Mouse (Mus musculus): ENCODE results near the gene Gm20696. TPM values are rescaled to one million over a fixed set of nuclear protein-coding genes. Genes with fewer than 3 reads are reported as not detected.

Gene Gm20696
- polyA plus RNA-seq, 2 experiments, result 0.16 to 0.33 TPM

- DNase-seq (ENCODE audit: low read depth in 3 of 3, low spot score in 3 of 3) (no peak), ATAC-seq (ENCODE audit: insufficient read depth) (no peak)
- no peaks in the 10 kb centered on the region for H3K9me3 ChIP-seq (ENCODE audit: control insufficient read depth, low read length)
- no peaks in the 10 kb centered on the region; a peak in 1 of 4 replicates for H3K4me1 ChIP-seq (replicated peaks; ENCODE audit: control insufficient read depth in 2 of 2, insufficient read depth in 2 of 2, low read length in 1 of 2)
- TF ChIP-seq EP300 (IDR thresholded peaks at IDR 0.05; ENCODE audit: low read depth), result no peak
- no peak for TF ChIP-seq CTCF (IDR thresholded peaks at IDR 0.05; ENCODE audit: low read depth)
- no peak overlapping the region for H3K4me2 ChIP-seq (ENCODE audit: low read depth)
- no peak overlapping the region for H3K27ac ChIP-seq
- H3K36me3 ChIP-seq (replicated peaks; ENCODE audit: control insufficient read depth, insufficient read depth, low read depth), result no peaks in the 10 kb centered on the region
- no peak overlapping the region for H3K9ac ChIP-seq (replicated peaks)
- 56% methylated on average over 8 of the region's 8 CpGs for WGBS (ENCODE audit: insufficient replicate concordance)
- H3K4me3 ChIP-seq (ENCODE audit: insufficient read depth in 1 of 2, low read depth in 2 of 2, low read length in 2 of 2), result no peak overlapping the region
- H3K27me3 ChIP-seq (ENCODE audit: control insufficient read depth, insufficient read depth, low read length), result no peaks in the 10 kb centered on the region
Measured at GRCm38 (mm10) chr6:99322132-99322904, 344.3 kb downstream of the Gm20696 start.

GRCm38 (mm10) chr6:99320444-99320843, 346.2 kb downstream of the Gm20696 start:
- Histone ChIP-seq H3K27me3 (ENCODE audit: control insufficient read depth, insufficient read depth, low read length) (no peaks in the 10 kb centered on the region), H3K4me3 (ENCODE audit: insufficient read depth in 1 of 2, low read depth in 2 of 2, low read length in 2 of 2) (no peak overlapping the region), H3K4me1 (replicated peaks; ENCODE audit: control insufficient read depth in 2 of 2, insufficient read depth in 2 of 2, low read length in 1 of 2) (no peaks in the 10 kb centered on the region; a peak in 1 of 4 replicates), H3K36me3 (replicated peaks; ENCODE audit: control insufficient read depth, insufficient read depth, low read depth) (no peaks in the 10 kb centered on the region), H3K9ac (replicated peaks) (no peak overlapping the region), H3K9me3 (ENCODE audit: control insufficient read depth, low read length) (no peaks in the 10 kb centered on the region), H3K27ac (no peak overlapping the region), H3K4me2 (ENCODE audit: low read depth) (no peak overlapping the region)
- ATAC-seq (ENCODE audit: insufficient read depth), result no peak
- DNase-seq (ENCODE audit: low read depth in 3 of 3, low spot score in 3 of 3), result no peak
- TF ChIP-seq EP300 (IDR thresholded peaks at IDR 0.05; ENCODE audit: low read depth) (no peak), CTCF (IDR thresholded peaks at IDR 0.05; ENCODE audit: low read depth) (no peak)
- 80% methylated on average over 8 of the region's 8 CpGs for WGBS (ENCODE audit: insufficient replicate concordance)

- ATAC-seq (ENCODE audit: insufficient read depth) (no peak), DNase-seq (ENCODE audit: low read depth in 3 of 3, low spot score in 3 of 3) (no peak)
- no peak overlapping the region for H3K4me2 ChIP-seq (ENCODE audit: low read depth)
- H3K27me3 ChIP-seq (ENCODE audit: control insufficient read depth, insufficient read depth, low read length), result no peaks in the 10 kb centered on the region
- no peaks in the 10 kb centered on the region for H3K9me3 ChIP-seq (ENCODE audit: control insufficient read depth, low read length)
- H3K27ac ChIP-seq, result no peak overlapping the region
- H3K36me3 ChIP-seq (replicated peaks; ENCODE audit: control insufficient read depth, insufficient read depth, low read depth), result no peaks in the 10 kb centered on the region
- 78% methylated on average over 19 of the region's 19 CpGs for WGBS (ENCODE audit: insufficient replicate concordance)
- H3K4me3 ChIP-seq (ENCODE audit: insufficient read depth in 1 of 2, low read depth in 2 of 2, low read length in 2 of 2), result no peak overlapping the region
- no peak overlapping the region for H3K9ac ChIP-seq (replicated peaks)
- no peak for TF ChIP-seq EP300 (IDR thresholded peaks at IDR 0.05; ENCODE audit: low read depth)
- no peak for TF ChIP-seq CTCF (IDR thresholded peaks at IDR 0.05; ENCODE audit: low read depth)
- no peaks in the 10 kb centered on the region for H3K4me1 ChIP-seq (replicated peaks; ENCODE audit: control insufficient read depth in 2 of 2, insufficient read depth in 2 of 2, low read length in 1 of 2)
Measured at GRCm38 (mm10) chr6:99319415-99320405, 346.9 kb downstream of the Gm20696 start.

GRCm38 (mm10) chr6:99314746-99315145, 351.9 kb downstream of the Gm20696 start:
- Histone ChIP-seq H3K4me1 (replicated peaks; ENCODE audit: control insufficient read depth in 2 of 2, insufficient read depth in 2 of 2, low read length in 1 of 2) (no peaks in the 10 kb centered on the region), H3K9ac (replicated peaks) (no peak overlapping the region), H3K4me3 (ENCODE audit: insufficient read depth in 1 of 2, low read depth in 2 of 2, low read length in 2 of 2) (no peak overlapping the region), H3K27me3 (ENCODE audit: control insufficient read depth, insufficient read depth, low read length) (no peaks in the 10 kb centered on the region), H3K4me2 (ENCODE audit: low read depth) (no peak overlapping the region), H3K27ac (no peak overlapping the region), H3K9me3 (ENCODE audit: control insufficient read depth, low read length) (no peaks in the 10 kb centered on the region), H3K36me3 (replicated peaks; ENCODE audit: control insufficient read depth, insufficient read depth, low read depth) (no peaks in the 10 kb centered on the region)
- WGBS (ENCODE audit: insufficient replicate concordance), result 50% methylated on average over 3 of the region's 3 CpGs
- ATAC-seq (ENCODE audit: insufficient read depth), result no peak
- no peak for TF ChIP-seq EP300 (IDR thresholded peaks at IDR 0.05; ENCODE audit: low read depth)
- TF ChIP-seq CTCF (IDR thresholded peaks at IDR 0.05; ENCODE audit: low read depth), result no peak
- no peak for DNase-seq (ENCODE audit: low read depth in 3 of 3, low spot score in 3 of 3)

GRCm38 (mm10) chr6:99310529-99310928, 356.1 kb downstream of the Gm20696 start:
- no peak for ATAC-seq (ENCODE audit: insufficient read depth)
- no peak for TF ChIP-seq EP300 (IDR thresholded peaks at IDR 0.05; ENCODE audit: low read depth)
- no peak for TF ChIP-seq CTCF (IDR thresholded peaks at IDR 0.05; ENCODE audit: low read depth)
- WGBS (ENCODE audit: insufficient replicate concordance), result 76% methylated on average over 12 of the region's 12 CpGs

More at GRCm38 (mm10) chr6:99310529-99310928, 356.1 kb downstream of the Gm20696 start:
- no peak overlapping the region for H3K27ac ChIP-seq
- H3K4me1 ChIP-seq (replicated peaks; ENCODE audit: control insufficient read depth in 2 of 2, insufficient read depth in 2 of 2, low read length in 1 of 2), result no peaks in the 10 kb centered on the region
- no peak overlapping the region for H3K4me2 ChIP-seq (ENCODE audit: low read depth)
- no peaks in the 10 kb centered on the region for H3K27me3 ChIP-seq (ENCODE audit: control insufficient read depth, insufficient read depth, low read length)
- no peak for DNase-seq (ENCODE audit: low read depth in 3 of 3, low spot score in 3 of 3)
- H3K9me3 ChIP-seq (ENCODE audit: control insufficient read depth, low read length), result no peaks in the 10 kb centered on the region
- no peak overlapping the region for H3K4me3 ChIP-seq (ENCODE audit: insufficient read depth in 1 of 2, low read depth in 2 of 2, low read length in 2 of 2)
- no peak overlapping the region for H3K9ac ChIP-seq (replicated peaks)
- H3K36me3 ChIP-seq (replicated peaks; ENCODE audit: control insufficient read depth, insufficient read depth, low read depth), result no peaks in the 10 kb centered on the region

All from liver, embryonic 14.5 days (tissue).